Mouse (Mus musculus) bone marrow macrophage, adult 2 months (primary cell): ENCODE results near the gene Glis3.

ENCODE experiments used
- CTCF ChIP-seq: IDR thresholded peaks from 2 replicates; pipeline ENCODE4 v1.5.1; 2012; ENCODE audit warnings: low read depth, mild to moderate bottlenecking, low read length, moderate library complexity
- POLR2A ChIP-seq: IDR thresholded peaks from 2 replicates; pipeline ENCODE4 v1.6.1; 2012; ENCODE audit warnings: mild to moderate bottlenecking, low read depth, low read length, borderline replicate concordance

DNA sequence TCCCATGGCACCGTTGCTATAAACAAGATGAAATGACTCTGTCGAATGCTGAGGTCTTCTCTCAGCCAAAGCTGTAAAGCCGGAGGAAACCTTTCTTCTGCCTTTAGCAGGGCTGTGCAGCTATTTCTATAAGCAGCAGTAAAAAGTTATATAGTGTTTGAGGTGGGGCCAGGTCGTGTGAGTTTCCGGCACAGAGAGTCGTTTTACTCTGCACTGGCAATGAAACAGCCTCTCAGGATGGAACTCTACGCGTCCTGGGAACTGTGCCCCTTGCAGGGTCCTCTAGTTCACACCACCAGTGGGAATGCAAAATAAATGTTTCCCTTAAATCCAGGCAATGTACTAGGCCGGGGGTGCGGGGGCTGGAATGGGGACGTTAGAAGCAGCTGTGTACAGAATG is 167.4 kb downstream of the Glis3 start:
- TF ChIP-seq CTCF: no peak
- no peak for TF ChIP-seq POLR2A
